Mouse (Mus musculus) intestine, postnatal 0 days (tissue): Measurements from ENCODE around the gene Add3. TPM values are rescaled to one million over a fixed set of nuclear protein-coding genes. Genes with fewer than 3 reads are reported as not detected.

ENCODE experiments used
- ATAC-seq: fragments of 200-750 bp; cut with Nextera tagmentation; 2 replicates; pipeline ENCODE4 v1.8.0; 2017; ENCODE audit warnings: mild to moderate bottlenecking, moderate TSS enrichment, moderate library complexity
- H3K27ac ChIP-seq: fragments of 300-500 bp; sonication (generic); 2 replicates; pipeline ENCODE4 v1.5.1; 2014; ENCODE audit warnings: mild to moderate bottlenecking, low read depth, low read length, moderate library complexity
- H3K27me3 ChIP-seq: fragments of 300-500 bp; sonication (generic); replicated peaks from 2 replicates; pipeline ENCODE4 v1.6.1; 2014; ENCODE audit warnings: low read length, mixed read lengths; ENCODE audit not compliant: control insufficient read depth, insufficient read depth
- H3K36me3 ChIP-seq: fragments of 300-500 bp; sonication (generic); 2 replicates; pipeline ENCODE4 v1.6.1; 2014; ENCODE audit warnings: mild to moderate bottlenecking, moderate library complexity; ENCODE audit not compliant: control insufficient read depth, insufficient read depth
- H3K4me1 ChIP-seq: fragments of 300-500 bp; sonication (generic); replicated peaks from 2 replicates; pipeline ENCODE4 v1.6.1; 2014; ENCODE audit warnings: antibody characterized with exemption, low read length, mixed read lengths; ENCODE audit not compliant: control insufficient read depth, insufficient read depth
- H3K4me2 ChIP-seq: fragments of 300-500 bp; sonication (generic); replicated peaks from 2 replicates; pipeline ENCODE4 v1.6.1; 2014; ENCODE audit warnings: low read depth, mild to moderate bottlenecking, moderate library complexity
- H3K4me3 ChIP-seq: fragments of 300-500 bp; sonication (generic); 2 replicates; pipeline ENCODE4 v1.5.1; 2014; ENCODE audit warnings: low read depth, low read length
- H3K9ac ChIP-seq: fragments of 300-500 bp; sonication (generic); 2 replicates; pipeline ENCODE4 v1.6.1; 2014; ENCODE audit warnings: mild to moderate bottlenecking, low read depth, low read length
- H3K9me3 ChIP-seq: fragments of 300-500 bp; sonication (generic); 2 replicates; pipeline ENCODE4 v1.6.1; 2016; ENCODE audit warnings: mixed run types; ENCODE audit not compliant: control insufficient read depth
- CTCF ChIP-seq: sonication (generic); IDR thresholded peaks from 2 replicates; pipeline ENCODE4 v1.5.1; 2016; ENCODE audit warnings: low read depth, mild to moderate bottlenecking, control low read depth, antibody characterized with exemption, moderate library complexity
- whole genome bisulfite sequencing: fragments of 180-500 bp; shearing (Covaris S2); extraction: QIAGEN DNeasy Blood & Tissue Kit; methylation state at CpG from one replicate; pipeline ENCODE4 v1.1.7; 2014; 5-methylcytosine and 5-hydroxymethylcytosine counted together
- polyA plus RNA-seq: library from polyadenylated mRNA; unstranded; fragments of >200 nt; fragmentation: Nextera tagmentation; extraction: Ambion mirVana; gene quantifications from 2 replicates; pipeline ENCODE4 v1.2.1, GENCODE M21; 2015

Add3 gene
- polyA plus RNA-seq, 1 experiment from 2014 or later = 46.8 TPM

DNA sequence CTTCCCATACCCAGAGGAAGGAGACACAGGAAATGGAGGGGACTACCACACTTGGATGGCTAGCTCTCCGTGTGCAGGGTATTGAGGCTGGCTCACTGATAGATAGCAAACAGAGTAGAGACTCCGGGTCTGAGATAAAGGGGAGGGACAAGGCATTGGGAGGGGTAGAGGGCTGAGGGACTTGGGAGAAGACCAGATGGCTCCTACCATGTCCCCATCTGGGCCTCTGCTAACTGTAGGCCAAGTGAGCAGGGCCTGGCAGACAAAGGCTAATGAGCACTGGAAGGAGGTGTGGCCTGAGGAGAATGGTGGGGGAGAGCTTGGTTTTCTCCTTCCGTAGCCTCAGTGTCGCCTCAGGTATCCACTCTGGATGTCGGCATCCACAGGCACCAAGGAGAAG, 119.3 kb downstream of the Add3 start:
- no peaks in the 10 kb centered on the region; the same call in 1 of the 2 replicates for H3K4me1 ChIP-seq
- H3K36me3 ChIP-seq = no peaks in the 10 kb centered on the region
- no peak overlapping the region for H3K9ac ChIP-seq
- 57% methylated on average over 5 of the region's 5 CpGs for WGBS
- no peaks in the 10 kb centered on the region for H3K27me3 ChIP-seq
- ATAC-seq = no peak
- no peak overlapping the region; the same call in 1 of the 2 replicates for H3K4me2 ChIP-seq
- no peak for TF ChIP-seq CTCF
- no peak overlapping the region for H3K4me3 ChIP-seq
- H3K9me3 ChIP-seq = no peaks in the 10 kb centered on the region
- H3K27ac ChIP-seq = peak overlapping the region; percentile 60; the same call in 1 of the 2 replicates

DNA sequence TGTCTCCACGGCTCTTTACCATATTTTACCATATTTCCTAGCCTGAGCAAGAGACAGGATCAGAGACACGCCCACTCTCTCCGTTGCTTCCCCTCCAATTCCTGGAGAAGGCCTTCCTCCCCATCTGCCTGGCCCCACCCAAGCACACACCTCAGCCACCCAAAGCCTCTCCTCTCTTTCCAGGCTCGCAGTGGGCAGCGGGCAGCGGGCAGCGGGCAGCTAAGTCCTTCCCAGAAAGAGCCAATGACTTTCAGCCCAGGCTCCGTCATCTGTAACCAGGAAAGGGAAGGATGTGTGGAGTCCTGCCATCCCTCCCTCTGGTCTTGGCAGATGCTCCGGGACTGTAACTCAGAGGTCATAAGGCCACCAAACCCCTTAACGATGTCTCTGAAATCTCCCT, 120.0 kb downstream of the Add3 start:
- Histone ChIP-seq H3K9ac (no peak overlapping the region), H3K9me3 (no peaks in the 10 kb centered on the region), H3K4me2 (no peak overlapping the region), H3K36me3 (no peaks in the 10 kb centered on the region), H3K4me1 (no peaks in the 10 kb centered on the region; the same call in 1 of the 2 replicates), H3K4me3 (no peak overlapping the region), H3K27ac (no peak overlapping the region), H3K27me3 (no peaks in the 10 kb centered on the region)
- no peak for ATAC-seq
- no peak for TF ChIP-seq CTCF
- 72% methylated on average over 10 of the region's 10 CpGs for WGBS

DNA sequence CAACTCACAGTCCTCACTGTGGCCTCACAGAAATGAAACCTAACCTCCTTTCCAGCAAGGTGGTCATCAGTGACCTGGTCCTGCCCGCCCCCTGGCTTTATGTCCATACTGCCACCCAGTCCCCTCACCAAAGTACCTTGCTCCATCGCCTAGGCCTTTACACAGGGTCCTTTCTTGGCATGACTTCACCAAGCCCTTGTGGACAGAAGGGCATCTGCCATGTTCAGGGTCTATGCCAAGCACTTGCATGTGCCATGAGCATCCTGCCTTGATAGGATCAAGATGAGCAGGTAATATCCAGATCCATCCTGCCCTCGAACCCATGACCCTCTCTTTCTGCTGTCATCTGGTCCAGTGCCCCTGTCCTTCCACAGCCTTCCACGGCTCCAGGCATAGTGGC, 120.6 kb downstream of the Add3 start:
- Histone ChIP-seq H3K36me3 (no peaks in the 10 kb centered on the region), H3K9ac (no peak overlapping the region), H3K4me2 (no peak overlapping the region), H3K4me3 (no peak overlapping the region), H3K27me3 (no peaks in the 10 kb centered on the region), H3K9me3 (no peaks in the 10 kb centered on the region), H3K4me1 (no peaks in the 10 kb centered on the region; the same call in 1 of the 2 replicates), H3K27ac (no peak overlapping the region)
- no peak for TF ChIP-seq CTCF
- ATAC-seq = no peak
- 93% methylated on average over 4 of the region's 4 CpGs for WGBS

DNA sequence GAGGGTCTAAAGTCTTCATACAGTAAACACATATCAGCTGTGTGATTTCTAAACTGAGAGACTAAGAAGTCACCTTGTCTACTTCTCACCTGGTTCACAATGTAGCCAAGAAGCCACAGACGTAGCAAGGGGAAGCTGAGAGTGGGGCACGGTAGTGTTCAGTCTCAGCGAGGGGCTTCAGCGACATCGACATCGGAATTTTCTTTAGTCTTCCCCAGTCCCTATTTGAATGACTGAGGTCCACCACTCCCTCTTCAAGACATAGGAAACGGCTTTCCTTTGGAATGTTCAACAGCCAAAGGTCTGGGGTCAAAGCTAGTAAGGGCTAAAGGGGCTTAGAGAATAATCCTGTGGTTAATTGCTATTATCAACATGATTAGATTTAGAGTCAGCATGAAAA, 121.8 kb downstream of the Add3 start:
- H3K4me1 ChIP-seq = no peaks in the 10 kb centered on the region; the same call in 1 of the 2 replicates
- no peak overlapping the region for H3K4me2 ChIP-seq
- ATAC-seq = no peak
- H3K27me3 ChIP-seq = no peaks in the 10 kb centered on the region
- no peak for TF ChIP-seq CTCF
- no peaks in the 10 kb centered on the region for H3K36me3 ChIP-seq
- 73% methylated on average over 7 of the region's 7 CpGs for WGBS
- no peaks in the 10 kb centered on the region for H3K9me3 ChIP-seq
- H3K9ac ChIP-seq = no peak overlapping the region
- H3K4me3 ChIP-seq = no peak overlapping the region
- H3K27ac ChIP-seq = no peak overlapping the region

DNA sequence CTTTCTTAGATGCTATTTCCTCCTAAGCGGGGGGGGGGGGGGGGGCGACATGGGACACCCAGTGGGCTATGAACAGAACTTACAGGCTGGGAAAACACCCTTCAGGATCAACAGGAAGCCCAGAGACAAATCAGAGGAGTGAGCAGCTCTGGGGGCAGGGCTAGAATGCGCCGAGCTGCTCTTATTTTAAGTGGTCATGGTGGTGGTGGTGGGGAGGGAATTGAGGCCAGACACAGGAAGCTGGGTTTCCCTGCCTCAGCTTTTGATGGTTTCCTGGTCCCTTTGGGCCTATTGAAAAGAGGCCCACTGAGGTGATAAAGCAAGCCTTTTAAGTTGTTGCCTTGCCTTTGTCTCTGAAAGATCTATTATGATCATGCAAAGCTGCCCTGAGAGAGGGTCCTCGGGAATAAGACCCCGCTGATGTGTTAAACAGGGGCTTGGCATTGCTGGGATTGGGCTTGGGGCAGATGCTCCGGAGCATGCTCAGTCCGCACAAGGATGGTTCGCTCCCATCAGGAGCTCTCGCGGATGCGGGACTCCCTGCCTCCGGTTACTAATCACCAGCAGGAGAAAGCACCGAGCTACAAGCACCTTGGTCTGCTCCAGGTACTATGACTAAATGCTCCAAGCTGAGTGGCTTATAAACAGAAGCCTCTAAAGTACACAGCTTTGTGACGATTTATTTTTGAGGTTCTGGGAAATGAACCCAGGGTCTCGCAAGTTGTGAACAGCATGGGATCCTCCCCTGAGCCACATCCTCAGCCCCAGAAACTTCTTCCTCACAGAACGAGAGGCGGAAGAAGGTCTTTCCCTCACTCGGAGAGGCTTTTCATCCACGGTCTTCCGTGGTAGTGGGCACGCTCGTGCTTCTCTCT, 123.9 kb downstream of the Add3 start:
- H3K27ac ChIP-seq = no peak overlapping the region
- H3K9ac ChIP-seq = no peak overlapping the region
- H3K4me3 ChIP-seq = no peak overlapping the region
- no peak overlapping the region for H3K4me2 ChIP-seq
- ATAC-seq = no peak
- no peaks in the 10 kb centered on the region for H3K27me3 ChIP-seq
- H3K36me3 ChIP-seq = no peaks in the 10 kb centered on the region
- 51% methylated on average over 23 of the region's 23 CpGs for WGBS
- TF ChIP-seq CTCF = no peak
- no peaks in the 10 kb centered on the region for H3K9me3 ChIP-seq
- H3K4me1 ChIP-seq = no peaks in the 10 kb centered on the region; the same call in 1 of the 2 replicates

DNA sequence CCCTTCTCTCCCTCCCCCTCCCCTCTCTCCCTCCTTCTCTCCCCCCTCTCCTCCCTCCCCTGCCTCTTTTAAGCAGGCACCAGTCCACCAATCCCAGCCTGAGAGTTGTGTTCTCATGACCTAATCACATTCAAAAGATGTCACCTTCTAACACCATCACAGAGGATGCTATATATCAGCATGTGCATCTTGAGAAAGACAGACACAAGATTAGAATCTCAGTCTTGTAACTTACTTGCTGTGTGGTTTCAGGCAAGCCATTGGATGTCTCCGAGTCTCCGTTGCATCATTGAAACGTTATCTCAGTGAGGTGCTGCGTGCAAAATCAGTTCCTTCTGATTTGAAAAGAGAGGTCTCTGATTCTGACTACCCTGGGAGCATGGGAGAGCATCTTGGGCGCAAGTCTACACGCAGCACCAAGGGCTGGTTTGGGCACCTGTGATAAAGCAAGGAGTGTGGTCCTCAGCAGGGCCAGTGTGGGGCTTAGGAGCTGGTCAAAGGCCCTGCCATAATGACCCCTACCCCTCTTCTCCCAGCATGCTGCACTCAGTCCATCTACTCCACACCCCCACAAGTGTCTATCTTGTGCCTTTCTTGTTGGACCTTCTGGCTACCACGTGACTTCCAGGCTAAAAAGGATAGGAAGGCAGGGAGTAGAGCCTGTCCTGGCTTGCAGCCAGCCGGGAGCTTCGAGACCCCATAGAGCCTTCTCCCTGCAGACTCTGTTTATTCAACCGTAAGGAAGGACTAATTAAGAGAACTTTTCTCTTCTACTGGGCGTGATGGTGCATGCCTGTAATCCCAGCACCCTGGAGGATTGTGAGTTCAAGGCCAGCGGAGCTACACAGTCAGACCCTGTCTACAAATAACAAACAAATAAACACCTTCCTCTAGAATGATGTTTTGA, 124.8 kb downstream of the Add3 start:
- Histone ChIP-seq H3K36me3 (no peaks in the 10 kb centered on the region), H3K27ac (no peak overlapping the region), H3K9me3 (no peaks in the 10 kb centered on the region), H3K9ac (no peak overlapping the region), H3K27me3 (no peaks in the 10 kb centered on the region), H3K4me1 (no peaks in the 10 kb centered on the region), H3K4me2 (no peak overlapping the region), H3K4me3 (no peak overlapping the region)
- 59% methylated on average over 12 of the region's 12 CpGs for WGBS
- ATAC-seq = no peak
- no peak for TF ChIP-seq CTCF
